Mouse (Mus musculus) frontal cortex, postnatal 14 days (tissue): ENCODE data around the gene Actr10.
A peak's percentile ranks its signal among the peaks of the same experiment; 100 is the strongest.

Experiments
- DNase-seq, 2 experiments: peaks; one replicate each; pipeline ENCODE4 v3.0.0; 2022; ENCODE audit warnings: low spot score in 2 of 2

The Actr10 gene

GRCm38 (mm10) chr12:70937571-70938384 lies at the start of gene Actr10:
Gene Actr10 (plus strand): TSS chr12:70937857.
- DNase-seq: peak; percentile 84 to 90

DNA sequence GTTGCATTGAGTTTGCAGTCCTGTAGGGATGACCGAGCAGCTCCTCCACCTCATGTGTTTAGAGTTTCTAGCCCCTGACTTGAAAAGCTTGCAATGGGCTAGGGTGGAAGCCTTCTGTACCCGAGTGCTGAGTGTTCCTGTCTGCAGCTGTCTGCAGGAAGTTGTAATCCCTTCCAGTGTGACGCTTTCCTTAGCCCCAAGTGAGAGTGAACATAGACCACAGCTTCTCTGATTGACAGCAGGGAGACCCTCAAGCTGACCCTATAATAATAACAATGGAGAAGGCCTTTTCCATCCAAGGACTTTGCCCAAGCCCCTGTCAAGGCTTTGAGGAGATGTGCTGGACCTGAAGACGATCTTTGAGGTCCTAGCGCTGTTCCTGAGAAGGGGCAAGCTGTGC lies 47.3 kb upstream of the Actr10 start:
- DNase-seq: no peak

DNA sequence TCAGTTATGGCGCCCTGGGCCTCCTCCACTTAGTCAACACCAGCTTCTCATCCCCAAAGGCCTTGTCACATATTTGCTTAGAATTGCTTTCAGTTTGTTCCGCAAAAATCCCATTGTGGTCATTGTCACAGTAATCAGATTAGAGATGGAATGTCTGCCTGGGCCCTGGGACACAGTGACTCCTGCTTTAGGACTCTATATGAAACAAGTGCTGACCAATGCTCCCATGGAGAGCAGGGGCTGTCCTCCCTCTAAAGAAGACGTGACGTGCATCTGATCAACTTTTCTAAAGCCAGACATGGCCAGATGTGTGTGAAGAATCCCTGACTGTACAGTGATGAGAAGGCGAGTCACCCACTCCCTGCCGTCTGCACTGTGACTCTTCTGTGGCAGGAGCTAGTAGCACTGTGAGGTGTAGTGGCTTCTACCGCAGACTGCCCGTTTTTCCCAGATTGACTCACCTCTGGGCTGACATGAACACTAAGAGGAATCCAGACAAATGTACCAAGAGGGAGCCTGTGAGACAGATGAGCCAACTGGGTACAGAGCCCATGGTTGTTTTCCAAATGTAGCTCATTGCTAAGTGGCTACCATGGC lies 46.7 kb upstream of the Actr10 start:
- DNase-seq: no peak

GRCm38 (mm10) chr12:70895275-70895674 lies 42.4 kb upstream of the Actr10 start:
- no peak for DNase-seq

GRCm38 (mm10) chr12:70896068-70896467 lies 41.6 kb upstream of the Actr10 start:
- no peak for DNase-seq

GRCm38 (mm10) chr12:70897434-70897833 lies 40.2 kb upstream of the Actr10 start:
- DNase-seq: no peak

DNA sequence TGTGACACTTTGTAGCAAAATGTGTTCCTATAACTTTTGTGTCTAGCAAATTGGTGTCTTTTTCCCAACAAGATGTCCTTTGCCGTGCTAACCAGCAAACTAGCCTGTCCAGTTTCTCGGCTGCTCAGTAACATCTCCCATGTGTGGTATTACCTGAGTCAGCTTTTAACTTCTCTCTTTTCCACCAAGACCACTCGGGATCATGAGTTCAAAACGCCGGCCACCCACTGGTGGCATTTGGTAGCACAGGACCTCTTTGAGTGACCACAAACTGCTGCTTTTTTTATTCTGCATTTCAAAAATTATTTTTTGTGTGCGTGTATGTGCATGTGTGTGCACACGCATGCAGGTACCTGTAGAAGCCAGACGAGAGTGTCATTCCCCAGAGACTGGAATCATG lies 39.2 kb upstream of the Actr10 start:
- no peak for DNase-seq

- DNase-seq: no peak
Measured at GRCm38 (mm10) chr12:70904471-70904870, 33.2 kb upstream of the Actr10 start.

- DNase-seq: no peak
Measured at GRCm38 (mm10) chr12:70906867-70907266, 30.8 kb upstream of the Actr10 start.

- DNase-seq: no peak
Measured at GRCm38 (mm10) chr12:70907651-70908050, 30.0 kb upstream of the Actr10 start.

- no peak for DNase-seq
Measured at GRCm38 (mm10) chr12:70908076-70908475, 29.6 kb upstream of the Actr10 start.

DNA sequence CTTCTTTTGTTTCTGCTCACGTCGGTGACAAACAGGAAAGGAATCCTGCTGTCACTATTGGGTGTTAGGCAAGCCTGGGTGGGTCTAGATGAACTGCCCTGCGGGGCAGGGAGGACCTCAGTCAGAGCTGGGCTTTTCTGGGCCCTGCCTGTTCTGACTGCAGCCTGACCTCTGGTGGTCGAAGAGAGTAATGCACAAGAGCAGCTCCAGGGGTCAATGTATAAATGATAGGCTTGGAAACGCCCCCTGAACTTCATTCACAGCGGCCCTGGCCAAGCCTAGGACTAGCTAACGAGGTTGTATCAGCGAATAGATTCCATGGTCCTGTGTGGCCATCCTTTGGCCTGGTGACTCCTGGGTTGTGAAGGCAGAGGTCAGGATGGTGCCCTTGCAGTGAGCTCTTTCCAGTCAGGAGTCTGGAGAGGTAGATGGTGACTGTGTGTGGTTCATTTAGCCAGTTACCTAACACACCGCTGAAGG lies 27.4 kb upstream of the Actr10 start:
- peak; percentile 55 to 71 for DNase-seq

- peak; percentile 58 to 69 for DNase-seq
Measured at GRCm38 (mm10) chr12:70911029-70911428, 26.6 kb upstream of the Actr10 start.

- DNase-seq: no peak
Measured at GRCm38 (mm10) chr12:70911676-70912379, 25.8 kb upstream of the Actr10 start.

GRCm38 (mm10) chr12:70913429-70913828 lies 24.2 kb upstream of the Actr10 start:
- DNase-seq: peak in 1 of 2 experiments; percentile 44

DNA sequence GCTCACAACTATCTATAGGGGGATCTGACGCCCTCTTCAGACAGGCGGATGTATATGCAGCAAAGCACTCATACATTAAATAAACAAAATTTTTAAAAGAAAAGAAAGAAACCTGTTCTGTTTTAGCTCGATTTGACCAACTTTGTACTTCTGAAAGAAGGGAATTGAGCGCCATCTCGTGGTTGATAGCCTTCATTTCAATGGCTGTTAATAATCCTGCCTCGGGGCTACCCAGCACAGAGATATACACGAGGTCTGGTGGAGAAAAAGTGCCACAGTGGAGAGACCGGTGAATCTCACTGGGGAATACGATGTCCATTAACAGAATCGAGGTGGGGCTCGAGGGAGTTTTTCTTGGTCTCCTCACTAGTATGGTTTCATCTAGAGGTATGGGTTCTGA lies 23.3 kb upstream of the Actr10 start:
- DNase-seq: no peak

DNA sequence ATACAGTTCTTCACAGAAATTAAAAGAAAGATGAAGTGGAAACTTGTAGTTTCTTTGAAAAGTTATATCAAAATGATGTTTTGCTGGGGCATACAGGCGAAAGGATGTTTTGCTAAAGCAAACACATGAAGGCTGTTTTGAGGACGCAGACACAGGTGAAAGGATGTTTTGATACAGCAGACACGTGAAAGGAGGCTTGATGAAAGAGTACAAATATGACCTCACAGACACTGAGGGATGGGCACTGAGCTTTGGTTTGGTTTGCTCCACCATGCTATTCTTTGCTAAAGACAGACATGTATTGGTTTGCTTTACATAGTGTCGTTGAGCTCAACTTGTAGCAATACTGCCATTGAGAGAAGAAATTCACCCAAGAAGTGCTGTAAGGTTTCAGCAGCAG lies 7.9 kb upstream of the Actr10 start:
- no peak for DNase-seq

GRCm38 (mm10) chr12:70937150-70937549 lies 507 bp upstream of the Actr10 start:
- DNase-seq: no peak

- DNase-seq: no peak
Measured at GRCm38 (mm10) chr12:70940806-70941205, 3.1 kb downstream of the Actr10 start.

DNA sequence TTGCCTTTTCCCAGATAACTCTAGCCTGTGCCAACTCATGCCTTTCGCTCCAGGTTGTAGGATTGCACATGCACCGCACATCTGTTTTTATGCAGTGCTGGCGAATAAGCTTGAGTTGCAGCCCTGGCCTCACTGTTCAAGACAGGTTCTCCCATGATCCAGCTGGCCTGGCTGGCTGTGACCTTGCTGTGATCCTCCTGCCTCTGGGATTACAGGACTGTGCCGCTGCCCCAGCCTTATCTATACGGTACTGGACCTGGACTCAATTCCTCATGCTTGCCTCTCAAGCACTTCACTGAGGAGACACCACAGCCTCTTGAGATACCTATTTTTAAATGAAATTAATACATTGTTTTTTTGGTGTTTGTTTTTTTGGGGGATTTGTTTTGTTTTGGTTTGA lies 6.5 kb downstream of the Actr10 start:
- DNase-seq: no peak

- no peak for DNase-seq
Measured at GRCm38 (mm10) chr12:70946585-70947256, 9.1 kb downstream of the Actr10 start.

DNA sequence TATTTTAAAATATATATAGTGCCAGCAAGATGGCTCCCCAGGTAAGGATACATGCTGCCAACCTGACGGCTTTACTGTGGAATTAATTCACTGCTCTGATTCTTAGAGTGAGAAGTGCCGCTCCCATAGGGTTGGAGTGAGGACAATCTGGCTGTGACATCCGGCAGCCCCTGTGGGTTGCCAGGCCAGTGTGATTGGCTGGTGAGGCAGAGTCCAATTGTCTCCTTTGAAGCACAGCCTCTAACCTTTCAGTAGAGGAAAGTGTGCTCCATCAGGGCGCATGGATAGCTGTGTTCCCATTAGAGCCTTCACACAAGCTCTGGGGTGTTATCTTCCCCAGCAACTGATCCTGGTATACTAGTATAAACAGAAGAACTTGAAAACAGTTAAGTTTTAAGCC lies 21.0 kb downstream of the Actr10 start:
- no peak for DNase-seq
